Mouse (Mus musculus): ENCODE measurements around the gene Olfr1309.
"Not testable (repeated sequence)": the region's sequence is repeated elsewhere in the genome, so short reads cannot be mapped to it uniquely, and the experiment has no call there.

Olfr1309 gene

GRCm38 (mm10) chr2:111990181-111990580, at the start of gene Olfr1309:
TSS of gene Olfr1309 (minus strand) at chr2:111990281.
- no peak for DNase-seq (ENCODE audit: low spot score)

GRCm38 (mm10) chr2:112026971-112027370, 36.9 kb upstream of the Olfr1309 start:
- DNase-seq (ENCODE audit: low spot score), result not testable (repeated sequence)

GRCm38 (mm10) chr2:112024312-112024711, 34.2 kb upstream of the Olfr1309 start, which contains the start of gene Olfr1311:
TSS of gene Olfr1311 (minus strand) at chr2:112024412.
- DNase-seq (ENCODE audit: low spot score), result no peak

- no peak for DNase-seq (ENCODE audit: low spot score)
Measured at GRCm38 (mm10) chr2:112014900-112015299, 24.8 kb upstream of the Olfr1309 start.

- DNase-seq (ENCODE audit: low spot score), result no peak
Measured at GRCm38 (mm10) chr2:112012608-112013007, 22.5 kb upstream of the Olfr1309 start, which contains the start of gene Olfr1310. TSS of gene Olfr1310 (minus strand) at chr2:112012708.

GRCm38 (mm10) chr2:111964844-111965243, 25.2 kb downstream of the Olfr1309 start, which contains the start of gene Olfr1308:
TSS of gene Olfr1308 (minus strand) at chr2:111964944.
- DNase-seq (ENCODE audit: low spot score), result no peak

GRCm38 (mm10) chr2:111949340-111949739, 40.7 kb downstream of the Olfr1309 start, which contains the start of gene Olfr1307:
TSS of gene Olfr1307 (minus strand) at chr2:111949440.
- no peak for DNase-seq (ENCODE audit: low spot score)

Measured in lung, postnatal 25 days (tissue).